Mouse (Mus musculus): ENCODE measurements around the gene Prps2. TPM values are rescaled to one million over a fixed set of nuclear protein-coding genes. Genes with fewer than 3 reads are reported as not detected.

The Prps2 gene
- polyA plus RNA-seq, 1 experiment from 2014 or later, result 7.9 TPM

- no peak overlapping the region for H3K27ac ChIP-seq (ENCODE audit: low read length)
- ATAC-seq, result no peak
- H3K4me1 ChIP-seq (ENCODE audit: control insufficient read depth, insufficient read depth, low read length), result no peaks in the 10 kb centered on the region
- no peak overlapping the region for H3K9ac ChIP-seq (ENCODE audit: low read depth, low read length)
- 68% methylated on average over 2 of the region's 2 CpGs for WGBS
- H3K4me2 ChIP-seq (ENCODE audit: low read length), result no peak overlapping the region
- no peaks in the 10 kb centered on the region for H3K27me3 ChIP-seq (ENCODE audit: control insufficient read depth, insufficient read depth, low read depth, low read length)
- no peak overlapping the region for H3K4me3 ChIP-seq (ENCODE audit: low read depth, low read length)
- H3K36me3 ChIP-seq (ENCODE audit: control insufficient read depth, insufficient read depth, low read length), result no peaks in the 10 kb centered on the region; the same call in 1 of the 2 replicates
- no peaks in the 10 kb centered on the region for H3K9me3 ChIP-seq (replicated peaks; ENCODE audit: control insufficient read depth, low read length, poor library complexity, severe bottlenecking)
Observed at GRCm38 (mm10) chrX:167357415-167357814, 25.1 kb downstream of the Prps2 start.

- no peak overlapping the region for H3K4me3 ChIP-seq (ENCODE audit: low read depth, low read length)
- ATAC-seq, result no peak
- H3K4me2 ChIP-seq (ENCODE audit: low read length), result no peak overlapping the region
- H3K4me1 ChIP-seq (ENCODE audit: control insufficient read depth, insufficient read depth, low read length), result no peaks in the 10 kb centered on the region
- 93% methylated on average over 3 of the region's 3 CpGs for WGBS
- no peaks in the 10 kb centered on the region for H3K27me3 ChIP-seq (ENCODE audit: control insufficient read depth, insufficient read depth, low read depth, low read length)
- no peaks in the 10 kb centered on the region for H3K9me3 ChIP-seq (replicated peaks; ENCODE audit: control insufficient read depth, low read length, poor library complexity, severe bottlenecking)
- no peaks in the 10 kb centered on the region; the same call in 1 of the 2 replicates for H3K36me3 ChIP-seq (ENCODE audit: control insufficient read depth, insufficient read depth, low read length)
- no peak overlapping the region for H3K27ac ChIP-seq (ENCODE audit: low read length)
- no peak overlapping the region for H3K9ac ChIP-seq (ENCODE audit: low read depth, low read length)
Observed at GRCm38 (mm10) chrX:167355965-167356364, 26.6 kb downstream of the Prps2 start.

GRCm38 (mm10) chrX:167353617-167354016, 28.9 kb downstream of the Prps2 start:
- H3K4me2 ChIP-seq (ENCODE audit: low read length), result no peak overlapping the region
- no peak for ATAC-seq
- H3K36me3 ChIP-seq (ENCODE audit: control insufficient read depth, insufficient read depth, low read length), result no peaks in the 10 kb centered on the region
- H3K9me3 ChIP-seq (replicated peaks; ENCODE audit: control insufficient read depth, low read length, poor library complexity, severe bottlenecking), result no peaks in the 10 kb centered on the region
- H3K27ac ChIP-seq (ENCODE audit: low read length), result no peak overlapping the region
- H3K9ac ChIP-seq (ENCODE audit: low read depth, low read length), result no peak overlapping the region
- no peaks in the 10 kb centered on the region for H3K27me3 ChIP-seq (ENCODE audit: control insufficient read depth, insufficient read depth, low read depth, low read length)
- 85% methylated on average over 2 of the region's 2 CpGs for WGBS
- H3K4me3 ChIP-seq (ENCODE audit: low read depth, low read length), result no peak overlapping the region
- no peaks in the 10 kb centered on the region for H3K4me1 ChIP-seq (ENCODE audit: control insufficient read depth, insufficient read depth, low read length)

- no peaks in the 10 kb centered on the region for H3K27me3 ChIP-seq (ENCODE audit: control insufficient read depth, insufficient read depth, low read depth, low read length)
- H3K9me3 ChIP-seq (replicated peaks; ENCODE audit: control insufficient read depth, low read length, poor library complexity, severe bottlenecking), result no peaks in the 10 kb centered on the region
- H3K4me3 ChIP-seq (ENCODE audit: low read depth, low read length), result no peak overlapping the region
- H3K9ac ChIP-seq (ENCODE audit: low read depth, low read length), result no peak overlapping the region
- ATAC-seq, result no peak
- 79% methylated on average over 1 of the region's 1 CpGs for WGBS
- H3K4me1 ChIP-seq (ENCODE audit: control insufficient read depth, insufficient read depth, low read length), result no peaks in the 10 kb centered on the region
- H3K4me2 ChIP-seq (ENCODE audit: low read length), result no peak overlapping the region
- no peaks in the 10 kb centered on the region for H3K36me3 ChIP-seq (ENCODE audit: control insufficient read depth, insufficient read depth, low read length)
- H3K27ac ChIP-seq (ENCODE audit: low read length), result no peak overlapping the region
Observed at GRCm38 (mm10) chrX:167346440-167346839, 36.1 kb downstream of the Prps2 start.

- Histone ChIP-seq H3K9ac (ENCODE audit: low read depth, low read length) (no peak overlapping the region), H3K27me3 (ENCODE audit: control insufficient read depth, insufficient read depth, low read depth, low read length) (0 out of 2 replicates have a peak, but pooled peaks cover 2% of the 10 kb centered on the region), H3K4me3 (ENCODE audit: low read depth, low read length) (no peak overlapping the region), H3K9me3 (replicated peaks; ENCODE audit: control insufficient read depth, low read length, poor library complexity, severe bottlenecking) (no peaks in the 10 kb centered on the region), H3K27ac (ENCODE audit: low read length) (no peak overlapping the region), H3K4me1 (ENCODE audit: control insufficient read depth, insufficient read depth, low read length) (no peaks in the 10 kb centered on the region), H3K4me2 (ENCODE audit: low read length) (no peak overlapping the region), H3K36me3 (ENCODE audit: control insufficient read depth, insufficient read depth, low read length) (no peaks in the 10 kb centered on the region)
- ATAC-seq, result no peak
- WGBS, result 88% methylated on average over 1 of the region's 1 CpGs
Observed at GRCm38 (mm10) chrX:167344356-167344755, 38.2 kb downstream of the Prps2 start.

GRCm38 (mm10) chrX:167341811-167342210, 40.7 kb downstream of the Prps2 start:
- Histone ChIP-seq H3K9ac (ENCODE audit: low read depth, low read length) (no peak overlapping the region), H3K36me3 (ENCODE audit: control insufficient read depth, insufficient read depth, low read length) (no peaks in the 10 kb centered on the region), H3K4me3 (ENCODE audit: low read depth, low read length) (no peak overlapping the region), H3K4me2 (ENCODE audit: low read length) (no peak overlapping the region), H3K27ac (ENCODE audit: low read length) (no peak overlapping the region), H3K4me1 (ENCODE audit: control insufficient read depth, insufficient read depth, low read length) (no peaks in the 10 kb centered on the region), H3K27me3 (ENCODE audit: control insufficient read depth, insufficient read depth, low read depth, low read length) (0 out of 2 replicates have a peak, but pooled peaks cover 2% of the 10 kb centered on the region), H3K9me3 (replicated peaks; ENCODE audit: control insufficient read depth, low read length, poor library complexity, severe bottlenecking) (no peaks in the 10 kb centered on the region)
- 80% methylated on average over 3 of the region's 3 CpGs for WGBS
- no peak for ATAC-seq

GRCm38 (mm10) chrX:167340190-167340589, 42.4 kb downstream of the Prps2 start:
- WGBS, result 90% methylated on average over 2 of the region's 2 CpGs
- H3K4me1 ChIP-seq (ENCODE audit: control insufficient read depth, insufficient read depth, low read length), result no peaks in the 10 kb centered on the region
- H3K4me2 ChIP-seq (ENCODE audit: low read length), result no peak overlapping the region
- no peak overlapping the region for H3K9ac ChIP-seq (ENCODE audit: low read depth, low read length)
- H3K9me3 ChIP-seq (replicated peaks; ENCODE audit: control insufficient read depth, low read length, poor library complexity, severe bottlenecking), result no peaks in the 10 kb centered on the region
- no peak overlapping the region for H3K4me3 ChIP-seq (ENCODE audit: low read depth, low read length)
- no peak for ATAC-seq
- H3K27me3 ChIP-seq (ENCODE audit: control insufficient read depth, insufficient read depth, low read depth, low read length), result 0 out of 2 replicates have a peak, but pooled peaks cover 2% of the 10 kb centered on the region
- H3K27ac ChIP-seq (ENCODE audit: low read length), result no peak overlapping the region
- no peaks in the 10 kb centered on the region for H3K36me3 ChIP-seq (ENCODE audit: control insufficient read depth, insufficient read depth, low read length)

GRCm38 (mm10) chrX:167337990-167338389, 44.6 kb downstream of the Prps2 start:
- Histone ChIP-seq H3K27ac (ENCODE audit: low read length) (no peak overlapping the region), H3K36me3 (ENCODE audit: control insufficient read depth, insufficient read depth, low read length) (no peaks in the 10 kb centered on the region), H3K9ac (ENCODE audit: low read depth, low read length) (no peak overlapping the region), H3K4me1 (ENCODE audit: control insufficient read depth, insufficient read depth, low read length) (no peaks in the 10 kb centered on the region), H3K4me2 (ENCODE audit: low read length) (no peak overlapping the region), H3K4me3 (ENCODE audit: low read depth, low read length) (no peak overlapping the region), H3K27me3 (ENCODE audit: control insufficient read depth, insufficient read depth, low read depth, low read length) (0 out of 2 replicates have a peak, but pooled peaks cover 2% of the 10 kb centered on the region), H3K9me3 (replicated peaks; ENCODE audit: control insufficient read depth, low read length, poor library complexity, severe bottlenecking) (no peaks in the 10 kb centered on the region)
- 100% methylated on average over 1 of the region's 1 CpGs for WGBS
- no peak for ATAC-seq

GRCm38 (mm10) chrX:167334571-167334970, 48.0 kb downstream of the Prps2 start:
- H3K4me1 ChIP-seq (ENCODE audit: control insufficient read depth, insufficient read depth, low read length), result no peaks in the 10 kb centered on the region
- H3K27ac ChIP-seq (ENCODE audit: low read length), result no peak overlapping the region
- ATAC-seq, result no peak
- H3K36me3 ChIP-seq (ENCODE audit: control insufficient read depth, insufficient read depth, low read length), result no peaks in the 10 kb centered on the region
- no peaks in the 10 kb centered on the region for H3K9me3 ChIP-seq (replicated peaks; ENCODE audit: control insufficient read depth, low read length, poor library complexity, severe bottlenecking)
- 93% methylated on average over 1 of the region's 1 CpGs for WGBS
- H3K4me2 ChIP-seq (ENCODE audit: low read length), result no peak overlapping the region
- H3K9ac ChIP-seq (ENCODE audit: low read depth, low read length), result no peak overlapping the region
- no peaks in the 10 kb centered on the region for H3K27me3 ChIP-seq (ENCODE audit: control insufficient read depth, insufficient read depth, low read depth, low read length)
- no peak overlapping the region for H3K4me3 ChIP-seq (ENCODE audit: low read depth, low read length)

All from midbrain, embryonic 16.5 days (tissue).